Mouse (Mus musculus): Measurements from ENCODE around the gene Zfp654.
A peak's percentile ranks its signal among the peaks of the same experiment; 100 is the strongest.
"Not testable (repeated sequence)": the region's sequence is repeated elsewhere in the genome, so short reads cannot be mapped to it uniquely, and the experiment has no call there.

The Zfp654 gene

GRCm38 (mm10) chr16:64851563-64852362, at the start of gene Zfp654, which contains the start of gene Cggbp1:
Gene Zfp654, minus strand, starts transcription at chr16:64851652.
Gene Cggbp1, plus strand, starts transcription at chr16:64851996.
- DNase-seq (ENCODE audit: low spot score in 2 of 2): peak; percentile 98 to 100

GRCm38 (mm10) chr16:64899084-64899483, 47.6 kb upstream of the Zfp654 start:
- DNase-seq (ENCODE audit: low spot score in 2 of 2): peak in 1 of 2 experiments; percentile 35

- DNase-seq (ENCODE audit: low spot score in 2 of 2): no peak
These were observed 38.0 kb upstream of the Zfp654 start for GRCm38 (mm10) chr16:64889496-64889895.

- no peak for DNase-seq (ENCODE audit: low spot score in 2 of 2)
These were observed 34.1 kb upstream of the Zfp654 start for GRCm38 (mm10) chr16:64885547-64885946.

GRCm38 (mm10) chr16:64885142-64885541, 33.7 kb upstream of the Zfp654 start:
- DNase-seq (ENCODE audit: low spot score in 2 of 2): no peak

- DNase-seq (ENCODE audit: low spot score in 2 of 2): no peak
These were observed 33.0 kb upstream of the Zfp654 start for GRCm38 (mm10) chr16:64884420-64884838.

- no peak for DNase-seq (ENCODE audit: low spot score in 2 of 2)
These were observed 32.4 kb upstream of the Zfp654 start for GRCm38 (mm10) chr16:64883896-64884295.

- DNase-seq (ENCODE audit: low spot score in 2 of 2): no peak
These were observed 30.0 kb upstream of the Zfp654 start for GRCm38 (mm10) chr16:64881442-64881841.

- DNase-seq (ENCODE audit: low spot score in 2 of 2): no peak
These were observed 29.5 kb upstream of the Zfp654 start for GRCm38 (mm10) chr16:64880986-64881385.

- DNase-seq (ENCODE audit: low spot score in 2 of 2): no peak
These were observed 28.3 kb upstream of the Zfp654 start for GRCm38 (mm10) chr16:64879735-64880134.

GRCm38 (mm10) chr16:64878611-64879132, 27.2 kb upstream of the Zfp654 start:
- no peak for DNase-seq (ENCODE audit: low spot score in 2 of 2)

GRCm38 (mm10) chr16:64877314-64877713, 25.9 kb upstream of the Zfp654 start:
- DNase-seq (ENCODE audit: low spot score in 2 of 2): no peak

GRCm38 (mm10) chr16:64876631-64877265, 25.3 kb upstream of the Zfp654 start:
- no peak for DNase-seq (ENCODE audit: low spot score in 2 of 2)

GRCm38 (mm10) chr16:64875822-64876221, 24.4 kb upstream of the Zfp654 start:
- DNase-seq (ENCODE audit: low spot score in 2 of 2): no peak

GRCm38 (mm10) chr16:64875384-64875783, 23.9 kb upstream of the Zfp654 start:
- no peak for DNase-seq (ENCODE audit: low spot score in 2 of 2)

- peak; percentile 71 to 79 for DNase-seq (ENCODE audit: low spot score in 2 of 2)
These were observed 22.2 kb upstream of the Zfp654 start for GRCm38 (mm10) chr16:64873416-64874305.

- DNase-seq (ENCODE audit: low spot score in 2 of 2): no peak
These were observed 21.4 kb upstream of the Zfp654 start for GRCm38 (mm10) chr16:64872841-64873240.

- DNase-seq (ENCODE audit: low spot score in 2 of 2): no peak
These were observed 20.8 kb upstream of the Zfp654 start for GRCm38 (mm10) chr16:64872296-64872695.

- no peak for DNase-seq (ENCODE audit: low spot score in 2 of 2)
These were observed 18.2 kb upstream of the Zfp654 start for GRCm38 (mm10) chr16:64869621-64870020.

- DNase-seq (ENCODE audit: low spot score in 2 of 2): no peak
These were observed 17.2 kb upstream of the Zfp654 start for GRCm38 (mm10) chr16:64868613-64869012.

- DNase-seq (ENCODE audit: low spot score in 2 of 2): not testable (repeated sequence)
These were observed 14.4 kb upstream of the Zfp654 start for GRCm38 (mm10) chr16:64865841-64866240.

- DNase-seq (ENCODE audit: low spot score in 2 of 2): no peak
These were observed 5.5 kb upstream of the Zfp654 start for GRCm38 (mm10) chr16:64856946-64857345.

All from spleen, postnatal 10 days (tissue).